Mouse (Mus musculus) spleen, adult 18-20 months (tissue): ENCODE data around the gene Scgn.
A peak's percentile ranks its signal among the peaks of the same experiment; 100 is the strongest.

Source experiments
- DNase-seq, 2 experiments: peaks; one replicate each; pipeline ENCODE4 v3.0.0; 2022; ENCODE audit warnings: mixed read lengths in 2 of 2

Scgn gene

DNA sequence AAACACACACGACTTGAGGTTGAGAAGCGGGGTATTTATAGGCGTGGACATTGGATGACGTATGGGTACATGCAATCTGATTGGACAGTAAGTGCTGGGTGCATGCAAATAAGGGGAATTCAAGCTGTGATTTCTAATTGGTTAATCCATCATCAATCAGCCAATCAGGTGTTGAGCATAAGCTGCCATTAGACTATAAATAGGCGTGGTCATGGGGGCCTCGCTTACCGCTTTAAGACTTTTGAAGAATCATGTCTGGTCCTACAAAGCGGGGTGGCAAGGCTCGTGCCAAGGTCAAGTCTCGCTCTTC is 56.8 kb downstream of the Scgn start, which contains the start of gene Hist1h2aa:
Gene Hist1h2aa (plus strand): TSS at position 252 of the 310 bp plus-strand sequence.
- DNase-seq: no peak

DNA sequence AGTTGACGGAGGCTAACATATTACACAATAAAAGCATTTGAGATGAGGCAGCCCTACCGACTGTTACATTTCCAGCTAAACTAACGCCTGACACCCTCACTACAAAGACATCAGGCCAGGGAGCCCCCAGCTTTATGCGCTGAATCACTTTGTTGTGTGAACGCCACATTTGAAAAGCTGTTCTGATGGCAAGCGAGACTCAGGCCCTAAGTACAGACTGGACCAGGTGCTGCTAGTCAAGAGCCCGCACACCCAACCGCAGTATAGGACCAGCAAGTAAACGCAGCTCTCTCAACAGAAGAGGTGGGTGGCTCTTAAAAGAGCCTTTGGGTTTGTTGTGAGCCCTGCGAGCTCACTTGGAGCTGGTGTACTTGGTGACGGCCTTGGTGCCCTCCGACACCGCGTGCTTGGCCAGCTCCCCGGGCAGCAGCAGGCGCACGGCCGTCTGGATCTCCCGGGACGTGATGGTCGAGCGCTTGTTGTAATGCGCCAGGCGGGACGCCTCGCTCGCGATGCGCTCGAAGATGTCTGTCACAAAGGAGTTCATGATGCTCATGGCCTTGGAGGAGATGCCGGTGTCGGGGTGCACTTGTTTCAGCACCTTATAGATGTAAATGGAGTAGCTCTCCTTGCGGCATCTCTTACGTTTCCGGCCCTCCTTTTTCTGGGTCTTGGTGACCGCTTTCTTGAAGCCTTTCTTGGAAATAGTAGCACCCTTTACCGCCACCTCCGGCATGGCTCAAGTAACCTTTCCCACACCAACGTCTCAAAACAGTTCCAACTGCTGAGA is 57.4 kb downstream of the Scgn start, which contains the start of gene Hist1h2ba:
Gene Hist1h2ba (minus strand): TSS at position 736 of the 790 bp plus-strand sequence.
- DNase-seq: no peak

DNA sequence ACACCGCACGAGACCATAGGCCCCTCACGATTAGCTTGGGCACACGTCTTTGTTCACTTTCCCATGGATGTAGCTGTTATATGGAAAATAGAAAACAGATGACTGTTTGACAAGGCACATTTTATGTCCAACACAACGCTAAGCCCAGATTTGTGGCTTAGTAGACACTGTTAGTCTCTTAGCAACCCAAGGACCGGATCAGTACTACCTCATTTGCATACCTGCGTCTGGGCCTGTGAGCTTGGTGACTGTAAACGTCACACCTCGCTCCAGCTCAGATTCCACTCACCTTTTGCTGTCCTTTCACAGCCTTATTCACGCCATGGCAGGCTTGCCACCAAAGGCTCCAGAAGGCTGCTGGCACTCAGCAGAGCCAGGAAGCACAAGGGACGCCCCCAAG is 60.1 kb downstream of the Scgn start:
- DNase-seq: no peak

DNA sequence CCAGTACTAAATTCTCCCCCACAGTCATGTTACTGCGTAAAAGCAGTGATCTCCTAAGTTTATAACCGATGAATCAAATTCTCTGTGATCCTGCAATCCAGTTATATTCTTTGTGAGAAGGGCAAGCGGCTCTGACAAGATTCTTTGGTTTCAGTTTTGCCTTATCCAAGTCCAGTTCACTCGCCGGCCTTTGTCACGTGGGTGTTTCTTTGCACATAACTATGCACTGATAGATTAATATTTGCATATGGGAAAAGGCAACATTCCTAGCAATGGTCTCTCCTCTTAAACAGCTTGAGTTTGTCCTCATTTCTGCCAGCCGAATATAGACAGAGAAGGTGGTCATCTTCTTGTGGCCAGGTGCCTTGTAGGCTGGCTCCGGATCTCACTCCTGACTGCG is 60.6 kb downstream of the Scgn start:
- DNase-seq: no peak

DNA sequence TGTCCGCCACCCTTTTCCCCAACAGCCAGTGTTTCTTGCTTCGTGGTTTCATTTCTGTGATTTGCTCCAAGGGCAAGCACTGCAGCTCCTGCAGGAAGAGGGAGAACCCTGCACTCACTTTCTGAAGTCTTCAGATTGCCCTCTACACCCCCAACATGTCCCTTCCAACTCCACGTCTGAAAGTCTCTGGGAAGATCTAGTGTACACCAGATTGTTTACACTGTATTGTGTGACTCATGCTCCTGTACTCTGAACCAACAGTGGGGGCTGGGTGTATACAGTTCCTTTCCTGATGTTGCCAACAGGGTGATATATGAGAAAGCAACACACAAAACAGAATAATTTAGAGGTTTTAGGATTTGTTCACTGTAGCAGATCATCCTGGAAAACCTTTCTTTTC is 62.4 kb downstream of the Scgn start:
- no peak for DNase-seq

DNA sequence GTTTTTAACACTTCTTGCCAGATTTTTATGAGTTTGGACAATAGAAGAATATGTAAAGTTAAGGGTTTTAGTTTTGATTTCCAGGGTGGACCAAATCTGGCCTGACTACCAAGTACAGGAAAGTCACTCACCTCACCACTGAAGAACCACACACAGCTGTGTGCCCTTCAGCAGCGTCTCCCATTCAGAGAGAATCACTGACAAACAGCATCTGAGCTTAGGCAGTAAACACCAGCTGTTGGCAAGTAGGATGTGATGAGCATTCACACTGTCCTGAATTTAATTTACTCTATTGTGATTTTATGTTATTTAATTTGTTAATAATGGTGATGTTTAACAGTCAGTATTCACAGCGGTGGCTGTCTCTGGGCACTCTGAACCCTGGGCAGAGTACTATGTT is 65.2 kb downstream of the Scgn start:
- DNase-seq: no peak

DNA sequence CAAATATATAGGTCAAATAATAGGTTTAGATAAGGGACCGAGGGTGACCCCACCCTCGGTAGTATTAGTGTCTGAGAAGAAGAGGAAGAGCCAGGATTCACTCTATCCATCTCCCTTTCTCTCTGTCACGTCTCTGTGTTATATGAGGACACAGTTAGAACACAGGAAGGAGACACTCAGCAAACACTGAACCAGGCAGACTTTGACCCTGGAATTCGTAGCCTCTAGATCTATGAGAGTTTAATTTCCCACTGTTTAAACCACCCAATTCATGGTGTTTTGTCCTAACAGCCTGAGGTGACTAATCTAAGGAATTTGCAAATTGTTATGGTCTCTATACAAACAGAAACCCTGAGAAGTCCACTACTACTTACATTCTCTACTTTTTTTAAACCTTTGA is 73.3 kb downstream of the Scgn start:
- DNase-seq: no peak

DNA sequence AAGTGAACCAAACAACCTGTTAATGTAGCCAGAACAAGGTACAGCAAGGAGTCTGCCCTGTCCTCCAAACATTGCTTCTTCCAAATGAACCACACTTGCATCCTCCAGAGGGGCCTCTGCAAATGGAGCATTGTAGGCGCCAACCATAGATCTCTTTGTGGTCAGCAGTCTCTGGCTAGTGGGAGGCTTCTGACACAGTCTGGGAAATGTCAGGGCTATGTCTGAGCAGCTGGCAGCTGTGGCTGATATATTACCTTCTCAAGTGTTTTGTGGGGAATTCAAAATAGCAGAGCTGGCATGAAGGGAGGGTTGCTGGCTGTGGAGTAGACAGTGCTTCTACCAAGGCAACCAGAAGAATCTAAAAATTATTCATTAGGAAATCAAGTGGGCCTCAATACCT is 74.9 kb downstream of the Scgn start:
- no peak for DNase-seq

DNA sequence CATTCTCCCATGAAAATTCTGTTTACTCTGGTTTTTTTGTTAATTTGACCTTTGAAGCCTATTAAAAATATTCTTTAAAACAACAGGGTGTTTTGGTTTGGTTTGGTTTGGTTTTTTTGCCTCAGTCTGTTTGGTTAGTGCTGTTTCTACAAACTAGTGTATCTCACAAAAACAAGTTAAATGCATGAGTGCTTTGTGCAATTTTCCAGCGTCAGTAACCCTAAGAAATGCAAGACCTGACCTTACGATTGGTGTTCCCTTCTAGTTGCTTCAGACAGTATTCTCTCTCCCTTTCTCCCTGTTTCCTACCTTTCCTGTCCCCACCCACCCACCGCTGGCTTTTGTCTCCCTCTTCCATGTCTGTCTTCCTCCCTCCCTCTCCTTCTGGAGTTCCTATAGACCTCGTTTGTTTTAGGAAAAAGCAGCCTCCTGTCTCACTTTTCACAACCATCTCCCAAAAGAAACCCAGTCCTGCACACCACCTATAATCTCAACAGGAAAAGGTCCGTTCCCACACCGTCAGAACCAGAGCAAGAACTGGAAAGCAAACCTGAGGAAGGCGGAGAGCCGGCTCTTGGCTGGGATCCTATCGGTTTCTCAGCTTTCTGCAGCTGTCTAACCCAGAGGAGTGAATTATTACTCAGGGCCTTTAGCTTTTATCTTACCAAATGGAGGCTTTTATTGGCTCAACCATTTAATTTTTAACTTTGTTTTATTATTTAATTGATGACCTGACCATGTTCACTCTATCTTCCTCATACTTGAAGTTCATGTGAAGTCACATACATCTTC is 76.4 kb downstream of the Scgn start, which contains the start of gene Slc17a4:
Gene Slc17a4 (minus strand): TSS at position 634 of the 792 bp plus-strand sequence.
- no peak for DNase-seq

DNA sequence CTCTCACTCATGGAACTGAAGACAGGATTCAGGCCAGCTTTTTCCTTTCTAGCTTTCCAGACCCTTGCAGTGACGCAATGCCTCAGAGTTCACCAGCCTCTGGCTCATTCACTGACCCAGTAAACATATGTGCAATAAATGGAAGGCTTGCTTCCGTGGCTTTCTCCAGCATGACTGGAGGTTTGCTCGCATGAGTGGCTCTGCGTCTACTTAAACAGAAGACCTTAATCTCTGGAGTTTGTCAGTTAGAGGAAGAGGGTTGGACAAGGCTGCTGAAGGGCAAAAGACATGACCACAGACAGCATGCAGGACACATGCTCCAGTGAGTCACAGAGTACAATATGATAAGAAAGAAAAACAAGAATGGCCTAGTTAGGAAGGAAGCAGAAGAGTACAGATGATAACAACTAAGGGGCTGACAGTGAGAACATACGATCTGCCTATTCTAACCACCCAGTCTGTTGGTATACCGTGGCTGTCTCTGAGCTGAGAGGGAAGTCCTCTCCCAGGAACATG is 77.2 kb downstream of the Scgn start:
- DNase-seq: peak; percentile 27 to 46

DNA sequence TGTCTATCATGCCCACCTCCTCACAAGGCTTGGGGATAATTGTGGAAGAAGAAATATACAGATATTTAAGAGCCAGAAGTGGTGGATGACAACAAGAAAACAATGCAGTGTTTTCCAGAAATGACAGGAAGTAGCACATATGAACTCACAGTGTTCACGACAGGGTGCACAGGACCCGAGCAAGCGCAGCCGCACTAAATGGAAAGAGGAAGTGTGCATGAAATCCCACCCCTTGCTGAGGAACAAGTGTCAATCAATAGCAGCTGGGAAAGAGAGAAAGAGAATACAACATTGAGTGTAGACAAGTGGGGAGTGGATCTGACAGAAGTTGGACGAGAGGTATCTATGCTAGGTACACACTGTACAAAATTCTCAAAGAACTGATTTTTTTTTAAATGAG is 79.7 kb downstream of the Scgn start:
- DNase-seq: peak in 1 of 2 experiments; percentile 42

DNA sequence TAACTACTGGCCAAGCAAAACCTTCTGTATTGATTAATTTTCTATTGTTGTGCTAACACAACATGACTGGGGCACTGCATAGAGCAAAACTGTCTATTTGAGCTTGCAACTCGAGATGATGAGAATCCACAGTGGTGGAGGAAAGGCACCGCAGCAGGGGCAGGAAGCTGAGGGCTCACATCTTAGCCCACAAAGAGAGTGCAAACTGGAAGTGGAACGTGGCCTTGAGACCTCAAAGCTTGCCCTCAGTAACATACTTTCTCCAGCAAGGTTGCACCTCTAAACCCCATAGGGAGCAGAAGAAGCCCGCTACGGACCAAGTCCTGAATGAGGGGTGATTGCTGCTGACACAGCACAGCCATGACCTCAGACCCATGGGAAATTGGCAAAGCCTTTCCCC is 80.9 kb downstream of the Scgn start:
- DNase-seq: no peak

DNA sequence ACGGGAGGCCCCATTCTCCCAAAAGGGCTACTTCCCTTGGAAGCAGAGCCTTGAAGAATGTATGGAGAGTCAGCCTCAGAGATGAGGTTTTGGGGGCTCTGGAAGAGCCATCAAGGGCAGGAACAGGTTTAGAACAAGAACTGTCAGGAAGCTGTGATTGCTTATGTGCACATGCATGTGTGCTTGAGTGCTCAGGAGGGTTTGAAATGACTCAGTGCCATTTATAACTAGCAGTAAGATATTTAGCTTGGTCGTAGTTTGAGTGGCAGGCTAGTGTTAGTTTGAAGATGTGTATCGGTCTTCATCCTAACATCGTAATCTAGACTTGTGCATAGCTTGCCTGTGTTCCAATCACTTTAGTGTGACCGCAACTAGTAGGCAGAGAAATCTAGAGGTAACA is 84.1 kb downstream of the Scgn start:
- DNase-seq: no peak
